Mouse (Mus musculus) thymus, postnatal 14 days (tissue): Measurements from ENCODE around the gene Gtf3a.

Experiments
- DNase-seq: peaks from one replicate; pipeline ENCODE4 v3.0.0; 2021

The Gtf3a gene

DNA sequence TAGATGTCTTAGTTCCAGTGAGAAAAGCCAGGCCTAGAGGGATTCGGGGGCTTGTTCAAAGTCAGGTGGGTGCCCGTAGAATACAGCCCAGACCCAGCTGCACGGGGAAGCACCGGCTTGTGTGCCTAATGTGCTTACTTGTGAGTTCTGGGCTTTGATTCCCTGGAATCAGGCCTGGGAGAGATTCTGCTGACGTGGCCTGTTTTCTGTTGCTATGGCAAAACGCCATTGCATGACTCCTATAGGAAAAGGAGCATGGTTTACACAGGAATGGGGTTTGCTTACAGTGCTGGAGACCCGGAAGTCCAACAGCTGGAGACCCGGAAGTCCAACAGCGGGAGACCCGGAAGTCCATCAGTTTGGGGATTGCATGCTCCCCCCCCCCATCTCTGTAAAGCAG is 39.1 kb downstream of the Gtf3a start:
- no peak for DNase-seq

GRCm38 (mm10) chr5:146989051-146989450 is 40.6 kb downstream of the Gtf3a start:
- DNase-seq, result no peak

- no peak for DNase-seq
Observed at GRCm38 (mm10) chr5:146993509-146993908, 45.1 kb downstream of the Gtf3a start.

DNA sequence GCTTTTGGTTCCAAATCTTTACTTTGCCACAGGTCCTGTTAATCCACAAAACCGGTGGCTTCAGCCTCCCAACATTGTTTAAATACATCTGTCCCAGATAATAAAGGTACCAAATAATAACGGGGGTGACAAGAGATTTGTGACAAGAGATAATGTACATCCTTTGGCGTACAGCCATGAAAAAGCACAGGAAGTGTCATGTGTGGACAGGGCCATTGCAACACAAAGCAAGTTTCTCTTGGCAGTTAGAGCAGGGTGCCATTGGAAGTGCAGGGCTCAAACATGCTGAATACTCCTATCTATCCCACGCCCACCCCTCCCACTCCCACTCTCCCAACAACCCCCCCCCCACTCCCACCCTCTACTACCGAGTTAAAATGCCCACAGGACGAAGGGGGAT is 46.5 kb downstream of the Gtf3a start:
- DNase-seq, result no peak

GRCm38 (mm10) chr5:146996812-146997211 is 48.4 kb downstream of the Gtf3a start:
- no peak for DNase-seq

GRCm38 (mm10) chr5:146998802-146999201 is 50.3 kb downstream of the Gtf3a start:
- DNase-seq, result no peak

DNA sequence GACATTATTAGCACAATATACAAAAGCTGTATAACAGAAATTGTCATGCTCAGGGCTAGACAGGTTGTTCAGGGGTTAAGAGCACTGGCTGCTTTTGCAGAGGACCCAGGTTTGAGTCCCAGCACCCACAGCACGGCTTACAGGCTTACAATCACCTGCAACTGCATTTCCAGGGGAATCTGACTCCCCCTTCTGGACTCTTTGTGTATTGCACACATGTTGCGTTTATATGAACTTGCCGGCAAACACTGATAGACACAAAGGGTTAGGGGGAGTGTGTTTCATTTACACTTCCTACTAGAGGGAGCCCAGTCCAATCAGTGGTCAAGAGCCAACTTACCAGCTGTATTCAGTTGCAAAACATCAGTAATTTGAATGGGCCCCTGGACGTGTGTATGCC is 52.9 kb downstream of the Gtf3a start:
- DNase-seq, result no peak

DNA sequence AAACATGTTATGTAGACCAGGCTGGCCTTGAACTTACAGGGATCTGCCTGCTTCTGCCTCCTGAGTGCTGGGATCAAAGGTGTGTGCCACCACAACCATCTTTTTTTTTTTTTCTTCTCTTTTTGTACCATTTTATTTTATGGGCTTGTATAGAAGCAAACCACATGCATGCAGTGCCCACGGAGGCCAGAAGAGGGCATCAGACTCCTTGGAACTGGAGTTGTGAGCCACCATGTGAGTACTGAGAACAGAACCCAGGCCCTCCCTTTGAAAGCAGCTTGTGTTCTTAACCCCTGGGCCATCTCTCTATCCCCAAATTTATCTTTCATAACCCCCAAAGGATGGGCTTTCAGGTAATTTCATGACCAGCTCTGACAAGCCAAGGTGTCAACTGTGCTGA is 54.8 kb downstream of the Gtf3a start:
- no peak for DNase-seq
